Mouse (Mus musculus) mouse trophoblast stem cell (cell line): ENCODE data around the gene Actn4.

Experiments
- in situ Hi-C, 2 experiments: fragments of 300-500 bp; cut with MseI, MboI; formaldehyde crosslinking; loops; 2 replicates in 1 of 2; 3 replicates in 1 of 2; pipeline ENCODE4 v1.15.1; 2025

Actn4 gene

DNA sequence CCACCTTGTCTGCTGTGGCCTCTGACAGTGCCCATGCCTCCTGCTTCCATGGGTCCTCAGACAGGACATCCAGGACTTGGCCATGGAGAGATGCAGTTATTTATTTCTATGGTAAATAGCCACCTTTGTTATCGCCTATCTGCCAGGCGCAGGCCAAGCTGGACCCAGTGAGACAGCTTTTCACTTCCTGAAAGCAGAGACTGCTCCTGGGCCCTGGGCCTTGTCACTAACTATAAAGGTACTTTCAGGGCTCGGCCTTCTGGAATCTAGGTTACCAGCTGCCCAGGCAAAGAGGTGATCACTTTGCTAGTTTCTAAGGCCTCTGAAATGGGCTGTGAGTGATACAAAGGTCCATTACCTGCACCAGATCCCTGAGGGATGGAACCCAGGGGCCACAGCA lies 37.3 kb downstream of the Actn4 start:
- in situ Hi-C loops: no loop called here

DNA sequence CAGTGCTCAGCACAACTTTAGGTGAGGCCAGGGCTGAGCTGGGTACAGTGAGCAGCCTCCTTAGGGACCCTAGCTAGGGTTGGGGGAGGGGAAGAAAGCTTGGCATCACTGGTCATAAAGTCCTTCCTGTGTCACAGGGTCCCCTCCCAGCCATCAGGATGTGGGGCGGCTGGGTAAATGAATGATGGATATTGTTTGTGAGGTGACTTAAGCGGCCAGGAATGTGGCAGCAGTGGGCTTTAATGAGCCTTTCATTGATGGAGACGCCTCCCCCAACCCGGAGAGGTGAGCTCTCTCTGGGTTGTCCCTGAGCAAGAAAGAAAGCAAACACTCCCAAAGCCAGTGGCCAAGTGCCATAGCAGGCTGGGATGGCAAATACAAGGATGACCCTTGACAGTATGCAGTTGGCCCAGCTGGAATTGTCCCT lies 38.3 kb downstream of the Actn4 start:
- in situ Hi-C loops: no loop called here

DNA sequence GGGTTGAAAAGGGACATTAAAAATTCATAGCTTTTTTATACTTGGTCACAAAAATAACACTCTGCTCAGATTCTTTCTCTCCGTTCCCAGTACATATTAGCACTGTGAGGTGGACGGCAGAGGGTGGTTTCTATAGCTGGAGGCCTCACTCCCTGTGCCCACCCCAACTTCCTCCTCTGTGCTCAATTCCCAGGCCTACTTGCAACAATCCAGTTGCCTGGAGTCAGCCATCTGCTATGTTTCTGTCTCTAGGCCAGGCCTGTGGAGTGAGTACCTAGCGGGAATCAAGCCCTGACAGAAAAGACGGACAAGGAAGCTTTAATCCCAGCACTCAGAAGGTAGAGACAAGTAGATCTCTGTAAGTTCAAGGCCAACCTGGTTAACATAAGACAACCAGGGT lies 39.5 kb downstream of the Actn4 start:
- in situ Hi-C loops: no loop called here

DNA sequence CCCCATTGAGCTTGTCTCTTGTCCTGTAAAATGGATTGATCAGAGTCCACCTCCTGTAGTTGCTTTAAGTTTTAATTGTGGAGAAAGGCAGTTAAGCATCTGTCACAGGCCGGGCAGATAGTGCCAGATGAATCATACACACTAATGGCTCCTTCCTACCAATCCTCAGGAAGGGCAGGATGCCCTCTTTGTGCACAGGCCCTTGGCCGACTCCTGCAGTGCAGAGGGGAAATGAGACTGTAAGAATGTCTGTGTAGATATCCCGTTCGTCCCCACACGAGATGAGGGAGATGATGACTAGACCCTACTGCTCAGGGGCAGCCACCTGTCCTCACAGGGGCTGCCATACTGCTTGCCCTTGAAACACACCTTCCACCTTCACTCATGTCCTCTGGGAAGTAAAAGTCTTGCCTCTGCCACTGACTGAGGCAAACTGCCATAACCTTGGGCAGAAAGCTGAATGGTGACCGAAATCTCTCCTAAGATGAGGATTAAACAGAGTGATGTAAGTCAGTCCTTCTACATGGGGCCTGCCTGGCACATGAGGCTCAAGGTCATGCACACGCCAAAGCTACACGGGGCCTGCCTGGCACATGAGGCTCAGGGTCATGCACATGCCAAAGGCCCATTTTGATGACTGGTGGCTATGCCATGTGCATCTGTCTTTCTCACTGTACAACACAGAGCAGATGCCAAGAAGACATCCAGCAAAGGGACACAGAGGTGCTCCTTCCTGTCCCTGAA lies 40.2 kb downstream of the Actn4 start:
- in situ Hi-C loops: no loop called here

DNA sequence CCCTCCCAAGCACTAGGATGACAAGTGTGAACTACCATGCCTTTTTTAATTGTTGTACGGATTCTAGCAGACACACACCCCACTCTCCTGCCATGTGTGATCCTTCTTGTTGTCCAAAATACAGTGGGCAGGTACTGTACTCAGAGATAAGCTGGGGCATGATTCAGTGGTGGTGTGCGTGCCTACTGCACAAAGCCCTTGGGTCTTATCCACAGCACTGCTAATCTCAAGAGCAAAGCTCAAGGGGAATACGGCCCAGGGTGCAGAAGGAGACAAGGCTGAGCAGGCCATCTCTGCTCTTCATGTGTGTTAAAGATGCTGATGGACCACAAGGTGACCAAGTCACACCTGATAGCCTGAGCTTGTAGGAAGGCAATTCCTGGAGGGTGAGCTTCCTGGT lies 41.0 kb downstream of the Actn4 start:
- in situ Hi-C loops: no loop called here

DNA sequence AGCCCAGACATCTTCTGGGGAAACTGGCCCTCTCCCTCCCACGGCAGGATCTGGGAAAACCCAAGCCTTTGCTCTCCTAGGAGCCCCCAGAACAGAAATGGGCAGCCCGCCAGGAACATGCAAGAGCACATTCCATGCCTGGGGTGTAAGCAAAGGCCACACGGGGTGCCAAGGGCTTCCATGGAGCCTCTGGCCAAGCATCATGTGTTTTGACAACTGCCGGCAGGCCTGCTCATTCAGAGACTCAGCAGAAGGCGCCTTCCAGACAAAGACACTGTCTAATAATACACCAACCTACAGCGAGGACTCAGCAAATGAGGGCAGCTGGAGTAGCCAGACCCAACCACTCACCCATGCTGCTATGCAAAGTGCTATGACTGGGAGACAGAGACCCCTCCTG lies 42.3 kb downstream of the Actn4 start:
- in situ Hi-C loops: no loop called here

DNA sequence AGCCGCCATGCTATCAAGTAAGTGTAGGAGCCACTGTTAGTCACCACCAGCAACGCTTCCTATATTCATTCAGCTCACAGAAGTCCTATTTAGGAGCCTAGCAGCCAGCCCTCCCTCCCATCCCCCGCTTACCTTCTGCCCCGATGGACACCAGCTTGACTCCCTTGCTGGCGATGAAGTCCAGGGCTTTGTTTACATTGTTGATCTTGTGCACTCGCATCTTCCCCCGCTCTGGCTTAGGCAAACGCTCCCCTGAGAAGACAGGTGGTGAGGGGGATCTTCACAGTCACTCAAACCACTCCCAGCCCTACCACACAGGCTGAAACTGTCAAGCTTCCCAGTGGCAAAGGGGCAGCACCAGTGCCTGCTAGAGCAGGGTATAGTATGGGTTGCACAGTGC lies 43.6 kb downstream of the Actn4 start:
- in situ Hi-C loops: no loop called here

DNA sequence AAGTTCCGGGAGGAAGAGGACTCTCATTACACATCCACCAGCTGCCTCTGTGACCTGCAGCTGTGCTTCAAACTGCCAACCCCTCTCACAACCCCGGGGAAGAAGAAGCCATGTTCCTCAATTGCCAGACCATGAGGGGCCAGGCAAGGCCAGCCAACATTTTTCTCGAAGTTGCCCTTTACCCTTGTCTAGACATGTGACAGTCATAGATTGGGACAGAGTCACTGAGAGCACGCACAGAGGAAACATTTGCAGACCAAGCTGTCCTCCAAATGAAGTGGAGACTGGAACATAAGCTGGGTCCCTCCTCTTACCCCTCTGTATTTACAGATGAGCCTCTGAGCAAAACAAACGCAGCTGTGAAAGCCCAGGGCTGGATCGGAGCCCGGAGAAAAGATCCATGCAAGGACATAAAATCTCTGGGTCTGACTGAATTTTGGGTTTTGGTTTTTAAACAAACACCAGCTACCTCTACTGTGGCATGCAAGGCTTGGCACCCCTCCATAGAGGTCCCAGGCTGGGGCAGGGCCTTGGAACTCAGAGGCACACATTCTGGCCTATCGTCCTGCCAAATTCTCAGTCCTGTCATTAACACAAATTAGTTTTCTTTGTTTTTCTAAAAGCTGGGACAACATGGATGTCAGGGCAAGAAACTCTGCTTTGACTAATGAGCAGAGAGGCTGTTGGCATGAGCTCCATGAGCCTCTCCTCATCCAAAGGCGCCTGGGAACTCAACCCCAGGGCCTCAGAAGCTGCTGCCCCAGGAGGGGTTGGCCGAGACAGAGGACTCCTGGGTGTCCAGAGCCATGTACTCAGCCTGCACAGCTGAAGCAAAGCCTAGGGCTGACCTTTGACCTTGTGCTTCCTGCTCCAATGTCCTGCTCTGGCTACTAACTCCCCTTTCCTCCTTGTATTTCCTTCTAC lies 44.4 kb downstream of the Actn4 start:
- in situ Hi-C loops: no loop called here

DNA sequence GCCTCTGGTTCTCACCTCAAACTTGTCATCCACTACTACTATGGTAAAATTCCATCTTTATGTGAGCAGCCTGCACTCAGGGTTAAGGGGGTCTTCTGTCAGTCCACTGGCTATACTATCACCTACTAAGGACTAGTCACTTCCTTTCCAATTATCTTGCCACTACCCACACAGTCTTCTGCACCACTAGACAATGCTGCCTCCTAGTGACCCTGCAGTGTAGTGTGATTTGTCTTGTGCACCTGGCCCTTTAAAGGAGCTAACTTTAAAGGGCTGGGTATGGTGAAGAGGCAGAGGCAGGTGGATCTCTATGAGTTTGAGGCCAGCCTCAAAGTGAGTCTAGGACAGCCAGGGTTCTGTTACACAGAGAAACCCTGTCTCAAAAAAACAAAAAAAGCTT lies 45.6 kb downstream of the Actn4 start:
- in situ Hi-C loops: no loop called here

DNA sequence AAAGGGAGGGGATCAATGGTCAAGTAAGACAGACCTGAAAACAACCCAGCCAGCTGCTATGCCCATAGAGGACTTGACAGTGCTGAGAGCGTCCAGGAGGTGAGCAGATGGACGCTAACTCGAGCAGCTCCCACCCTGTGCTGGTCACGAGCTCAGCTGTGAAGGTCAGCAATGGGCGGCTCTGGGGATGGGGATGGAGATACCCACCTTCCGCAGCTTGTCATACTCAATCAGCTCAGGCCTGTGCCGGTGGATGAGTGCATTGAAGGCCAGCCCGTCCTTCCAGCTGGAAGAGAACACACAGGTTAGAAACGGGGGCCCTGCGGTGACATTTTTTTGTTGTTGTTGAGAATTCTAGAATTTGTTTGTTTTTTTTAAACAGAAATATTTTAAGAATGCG lies 49.0 kb downstream of the Actn4 start:
- in situ Hi-C loops: no loop called here

DNA sequence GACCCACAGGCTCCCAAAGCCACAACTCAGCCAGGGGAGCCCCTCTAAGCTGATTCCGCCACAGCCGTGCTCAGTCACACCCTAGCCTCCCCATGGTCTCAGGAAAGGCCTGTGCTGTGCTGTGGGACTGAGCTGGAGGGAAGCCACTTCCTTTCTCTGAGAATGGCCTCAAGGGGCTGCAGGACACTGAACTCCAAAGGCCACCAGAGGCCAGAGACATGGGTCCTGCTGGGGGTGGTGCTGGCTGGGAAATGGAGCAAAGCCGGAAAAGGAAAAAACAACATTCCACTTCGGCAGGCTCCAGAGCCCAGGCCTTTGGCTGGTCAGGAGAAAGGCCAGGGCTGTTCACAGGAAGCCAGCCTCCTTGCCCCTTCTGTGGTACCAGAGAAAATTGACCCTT lies 50.5 kb downstream of the Actn4 start:
- in situ Hi-C loops: no loop called here

DNA sequence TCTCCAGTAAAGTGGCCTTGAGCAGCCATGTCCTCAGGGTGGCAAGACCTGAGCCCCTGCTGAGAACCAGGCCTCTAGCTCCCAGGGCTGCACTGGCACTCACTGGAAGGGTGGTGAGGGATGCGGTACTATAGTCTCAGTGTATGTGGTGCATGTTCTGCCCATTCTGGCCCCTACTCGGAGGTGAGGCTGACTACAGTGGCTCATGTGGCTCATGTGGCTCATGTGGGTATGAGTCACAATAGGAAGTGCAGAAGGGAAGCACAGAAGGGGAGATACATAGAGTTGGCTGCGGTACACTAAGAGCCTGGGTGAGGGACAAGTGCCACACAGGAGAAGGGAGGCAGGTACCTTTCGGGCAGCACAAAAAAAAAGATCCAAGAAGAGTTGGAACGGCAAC lies 54.9 kb downstream of the Actn4 start:
- in situ Hi-C loops: no loop called here

DNA sequence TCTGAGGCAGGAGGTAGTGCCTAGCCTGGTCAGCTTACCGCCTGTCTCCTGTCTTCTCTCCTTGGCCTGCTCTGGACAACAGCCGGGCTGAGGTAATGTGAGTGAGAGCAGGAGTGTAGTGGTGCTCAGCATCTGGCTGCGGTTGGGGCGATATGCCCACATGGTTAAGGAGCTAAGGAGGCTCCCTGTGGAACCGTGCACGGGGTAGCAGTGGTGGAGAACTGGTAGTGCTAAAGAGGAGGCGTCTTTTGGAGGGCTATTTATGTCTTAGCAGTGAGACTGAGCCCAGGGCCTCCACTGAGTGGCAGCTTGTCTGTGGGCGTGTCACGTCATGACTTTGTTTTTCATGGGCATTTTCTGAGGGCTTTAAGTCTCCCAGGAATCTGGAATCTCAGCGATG lies 58.4 kb downstream of the Actn4 start:
- in situ Hi-C loops: no loop called here

DNA sequence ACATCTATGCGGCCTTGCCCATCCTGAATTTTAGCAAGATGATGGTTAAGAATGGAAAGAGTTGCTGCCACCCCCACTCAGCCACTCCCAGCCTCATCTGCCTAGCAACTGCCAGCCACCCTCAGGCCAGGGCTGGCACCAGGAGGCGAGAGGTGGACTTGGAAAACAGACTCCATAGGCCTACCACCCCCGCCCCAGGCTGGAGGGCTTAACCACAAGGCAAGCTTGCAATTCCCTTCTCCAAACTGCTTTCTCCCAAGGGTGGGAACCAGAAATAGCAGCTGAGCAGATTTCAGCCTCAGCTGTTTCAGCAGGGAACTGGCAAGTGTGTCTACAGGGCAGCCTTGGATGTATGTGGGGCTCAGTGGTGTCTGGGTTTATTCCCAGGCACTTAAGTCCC lies 59.3 kb downstream of the Actn4 start:
- in situ Hi-C loops: no loop called here

DNA sequence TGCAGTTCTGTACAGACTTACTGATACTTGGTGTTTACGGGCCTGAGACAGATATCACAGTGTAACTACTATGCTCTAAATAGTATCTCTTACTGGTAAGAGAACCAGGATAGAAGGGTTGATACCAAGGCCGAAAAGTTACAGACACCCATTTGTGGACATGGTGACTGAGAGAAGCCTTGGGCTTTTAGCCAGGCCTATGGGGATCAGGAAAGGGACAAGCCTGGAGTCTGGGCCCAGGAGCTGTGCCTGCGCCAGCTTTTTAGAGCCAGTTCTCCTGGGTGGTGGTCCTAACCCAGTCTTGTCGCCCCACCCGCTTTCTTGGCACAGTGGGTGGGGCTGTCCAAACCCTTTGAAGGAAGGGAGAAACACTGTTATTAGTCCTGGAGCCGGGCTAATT lies 60.0 kb downstream of the Actn4 start:
- in situ Hi-C loops: no loop called here

DNA sequence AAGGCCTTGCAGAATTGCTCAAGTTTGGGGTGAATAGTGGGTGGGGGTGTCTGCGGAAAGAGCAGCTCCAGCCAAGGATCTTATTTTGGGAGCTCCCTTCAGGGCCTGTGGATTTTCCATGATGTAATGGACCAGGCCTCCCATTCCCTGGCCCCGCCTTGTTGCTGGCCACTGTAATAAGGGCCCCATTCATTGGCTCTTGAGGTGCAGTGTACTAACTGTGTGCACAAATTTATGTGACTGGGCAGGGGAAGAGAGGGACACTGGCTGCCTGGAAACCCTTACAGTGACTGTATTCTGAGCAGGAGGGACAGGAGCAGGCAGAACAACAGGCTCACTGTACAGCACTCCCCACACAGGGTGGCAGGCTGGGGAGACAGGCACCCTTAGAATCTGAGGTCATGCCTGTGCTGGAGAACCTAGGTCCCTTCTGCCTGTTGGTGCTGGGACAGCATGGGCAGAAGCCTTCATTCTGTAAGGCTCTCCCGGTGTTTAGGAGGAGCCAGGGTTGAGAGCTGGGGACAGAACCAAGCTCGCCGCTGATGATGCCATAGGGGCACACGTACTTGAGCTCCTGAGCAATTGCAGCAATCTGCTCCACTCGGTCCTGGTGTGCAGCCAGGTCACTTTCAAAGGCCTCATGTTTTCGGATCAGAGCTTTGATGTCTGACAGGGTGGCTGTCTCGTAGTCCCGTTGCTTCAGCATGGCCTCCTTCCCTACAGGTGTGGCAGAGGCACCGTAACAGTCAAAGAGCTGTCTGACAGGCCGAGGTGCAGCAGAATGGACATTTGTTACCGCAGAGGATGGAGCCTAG lies 60.6 kb downstream of the Actn4 start:
- in situ Hi-C loops: no loop called here

DNA sequence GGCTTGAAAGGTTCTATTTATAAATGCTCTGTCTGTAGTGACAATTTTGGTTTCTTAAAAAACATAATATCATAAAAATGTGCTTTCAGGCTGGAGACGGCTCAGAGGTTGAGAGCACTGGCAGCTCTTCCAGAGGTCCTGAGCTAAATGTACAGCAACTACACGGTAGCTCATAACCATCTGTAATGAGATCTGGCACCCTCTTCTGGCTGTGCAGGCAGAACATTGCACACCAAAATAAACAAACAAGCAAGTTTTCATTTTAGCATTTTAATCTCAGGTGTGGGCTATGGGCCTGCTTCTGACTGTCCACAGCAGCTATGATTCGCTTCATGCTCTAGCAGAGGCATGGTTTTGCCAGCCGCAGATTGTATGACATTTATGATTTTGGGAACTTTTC lies 62.2 kb downstream of the Actn4 start:
- in situ Hi-C loops: no loop called here

DNA sequence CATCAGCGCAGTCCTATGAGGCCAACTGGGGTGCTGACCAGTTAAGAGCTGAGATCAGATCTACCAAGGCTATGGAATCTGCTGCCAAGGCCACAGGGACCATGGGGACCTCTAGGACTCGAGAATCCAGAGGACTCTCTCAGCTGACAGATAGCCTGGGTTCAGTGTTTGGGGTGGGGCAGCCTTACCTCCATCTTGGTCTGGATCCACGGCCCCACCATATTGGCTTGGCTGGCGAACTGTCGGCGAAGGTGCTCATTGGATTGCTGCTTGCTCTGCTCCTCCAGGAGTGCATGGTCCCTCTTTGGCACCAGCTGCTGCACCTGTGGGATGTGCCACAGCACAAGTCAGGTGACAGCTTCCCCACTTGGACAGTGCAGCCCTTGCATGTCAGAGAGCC lies 64.5 kb downstream of the Actn4 start:
- in situ Hi-C loops: no loop called here

DNA sequence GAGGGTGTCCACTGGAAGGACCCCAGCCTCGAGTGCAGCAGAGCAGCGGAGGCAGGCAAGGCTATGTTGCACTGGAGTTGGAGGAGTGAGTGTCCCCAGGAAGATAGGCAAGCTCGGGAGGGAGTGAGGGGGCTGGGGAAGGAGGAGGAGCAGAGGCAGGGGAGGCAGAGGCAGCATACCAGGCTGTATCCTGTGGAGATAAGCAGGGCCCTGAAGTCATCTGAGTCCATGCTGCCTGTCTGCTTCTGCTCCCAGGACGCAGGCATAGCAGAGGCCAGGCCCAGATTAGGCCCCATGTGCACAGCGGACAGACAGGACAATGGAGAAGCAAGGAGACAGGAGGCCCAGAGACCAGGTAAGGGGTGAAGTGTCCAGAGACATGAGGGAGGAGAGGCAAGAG lies 67.2 kb downstream of the Actn4 start:
- in situ Hi-C loops: no loop called here

DNA sequence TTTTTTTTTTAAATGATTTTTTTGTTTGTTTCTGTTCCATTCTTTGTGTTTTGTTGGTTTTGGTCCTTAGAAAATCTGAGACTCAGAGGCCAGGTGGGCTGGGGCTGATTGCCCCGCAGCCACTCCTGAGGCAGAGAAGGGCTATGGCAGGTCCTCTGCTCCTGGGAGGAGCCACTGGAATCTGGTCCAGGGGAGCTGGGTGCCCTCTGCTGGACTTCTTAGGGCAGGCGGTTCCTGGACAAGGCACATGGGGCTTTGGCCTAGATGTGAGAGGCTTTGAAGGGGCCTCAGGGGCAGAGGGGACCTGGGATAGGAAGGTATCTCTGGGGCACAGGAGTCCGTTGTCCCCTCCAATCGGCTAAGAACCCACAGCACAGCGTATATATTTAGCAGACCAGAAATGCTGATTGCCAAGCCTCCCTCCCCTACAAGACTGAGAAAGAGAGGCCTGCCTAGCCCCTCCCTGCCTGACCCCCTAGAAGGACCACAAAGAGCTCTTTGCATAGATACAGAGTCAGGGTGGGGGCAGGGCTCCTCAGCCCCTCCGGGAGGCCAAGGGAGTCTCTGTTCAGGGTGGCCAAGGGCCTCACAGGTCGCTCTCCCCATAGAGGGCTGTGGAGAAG lies 68.4 kb downstream of the Actn4 start:
- in situ Hi-C loops: no loop called here

DNA sequence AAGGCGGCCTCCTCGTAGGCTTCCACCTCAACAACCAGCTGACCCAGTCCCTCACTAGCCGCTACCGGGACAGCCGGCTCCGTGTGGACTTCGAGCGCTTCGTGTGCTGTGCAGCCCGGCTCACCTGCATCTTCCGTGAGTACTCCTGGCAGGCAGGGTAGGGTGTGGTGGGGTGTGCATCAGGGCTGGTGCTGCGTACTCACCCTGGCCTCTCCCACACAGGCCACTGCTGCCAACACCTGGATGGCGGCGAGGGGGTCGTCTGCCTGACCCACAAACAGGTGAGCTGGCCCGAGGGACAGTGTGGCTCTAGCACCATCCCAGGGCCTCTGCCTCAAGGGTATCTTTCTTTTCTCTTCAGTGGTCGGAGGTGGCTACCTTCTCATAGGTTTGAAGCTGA lies 69.5 kb downstream of the Actn4 start:
- in situ Hi-C loops: no loop called here

DNA sequence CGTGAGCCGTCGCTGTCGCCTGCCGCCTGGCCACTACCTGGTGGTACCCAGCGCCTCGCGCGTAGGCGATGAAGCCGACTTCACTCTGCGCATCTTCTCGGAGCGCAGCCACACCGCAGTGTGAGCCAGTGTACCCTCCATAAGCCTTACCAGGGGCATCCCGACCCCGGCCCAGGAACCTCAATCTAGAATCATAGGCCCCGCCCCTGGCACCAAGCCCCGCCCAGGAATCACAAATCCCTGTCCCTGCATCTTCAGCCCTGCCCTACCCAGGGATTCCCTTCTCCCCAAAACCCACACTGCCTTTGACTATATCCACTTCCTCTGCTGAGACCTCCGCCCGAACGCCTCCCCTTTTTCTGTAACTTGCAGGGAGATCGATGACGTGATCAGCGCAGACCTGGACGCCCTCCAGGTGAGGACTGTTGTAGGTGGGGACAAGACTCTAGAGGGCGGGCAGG lies 73.4 kb downstream of the Actn4 start:
- in situ Hi-C loops: no loop called here
